Mouse (Mus musculus): ENCODE measurements around the gene Erp44. TPM values are rescaled to one million over a fixed set of nuclear protein-coding genes. Genes with fewer than 3 reads are reported as not detected.

The Erp44 gene
- polyA plus RNA-seq, 1 experiment from 2014 or later: 55.4 TPM

GRCm38 (mm10) chr4:48149492-48149891 lies 129.9 kb downstream of the Erp44 start:
- DNase-seq (ENCODE audit: low spot score) (no peak), ATAC-seq (ENCODE audit: low FRiP score) (no peak)
- H3K4me3 ChIP-seq (replicated peaks; ENCODE audit: low read length): no peak overlapping the region
- no peaks in the 10 kb centered on the region for H3K9me3 ChIP-seq (ENCODE audit: control insufficient read depth, low read length)
- H3K27ac ChIP-seq: no peak overlapping the region
- 96% methylated on average over 2 of the region's 2 CpGs for WGBS
- H3K36me3 ChIP-seq (replicated peaks; ENCODE audit: control insufficient read depth, insufficient read depth): no peaks in the 10 kb centered on the region
- H3K9ac ChIP-seq: no peak overlapping the region
- no peaks in the 10 kb centered on the region for H3K27me3 ChIP-seq (ENCODE audit: control insufficient read depth, insufficient read depth, low read length)
- H3K4me2 ChIP-seq (replicated peaks): no peak overlapping the region
- no peaks in the 10 kb centered on the region for H3K4me1 ChIP-seq (replicated peaks; ENCODE audit: control insufficient read depth, insufficient read depth, low read length)

MicroRNAs within 50 kb of the gene (microRNA counts, 519-probe panel; counts per million panel counts)
- microRNA mmu-miR-1958: not detected

Small RNAs within 50 kb of the gene (microRNA-seq; reads per million reads assigned to microRNA genes)
- gene Mir1958: not detected

Other genes with a start within 250 kb of the Erp44 start
- 1.6 and 2.3 TPM in 2 replicates for gene Nr4a3, start 234.4 kb downstream of the Erp44 start, polyA plus RNA-seq (2014; fragmentation: Nextera tagmentation; extraction: Ambion mirVana)
- 27.1 and 27.3 TPM in 2 replicates for gene Stx17, start 154.6 kb downstream of the Erp44 start, polyA plus RNA-seq (2014; fragmentation: Nextera tagmentation; extraction: Ambion mirVana)
- gene Invs, start 202 bp upstream of the Erp44 start, polyA plus RNA-seq (2014; fragmentation: Nextera tagmentation; extraction: Ambion mirVana): 3.9 and 5.7 TPM in 2 replicates
- 44.5 and 49.2 TPM in 2 replicates for gene Tex10, start 193.9 kb upstream of the Erp44 start, polyA plus RNA-seq (2014; fragmentation: Nextera tagmentation; extraction: Ambion mirVana)

Measured in hindbrain, embryonic 14.5 days (tissue).